In genomic region chr16:18809001-18809400, GRCm38 (mm10) we compare ENCODE assay signal across 24 mouse cellular contexts. TPM values are rescaled to one million over a fixed set of nuclear protein-coding genes. Genes with fewer than 3 reads are reported as not detected.
DNase-seq lines count a peak whose midpoint lies in the region; ATAC-seq and TF ChIP-seq lines count a peak whose summit lies in the region.
"Had no signal": no experiment of that assay in that cellular context is flagged by ENCODE, and none has a peak within 500 bp of the region (broad histone marks: within the 10 kb centered on the region; RNA-seq: fewer than 3 reads in every experiment).

No protein-coding gene starts in this region.

- DNase-seq in adrenal gland, adult 8-10 months: peak; percentile 35
- DNase-seq in adrenal gland, adult 18-20 months (ENCODE audit: low spot score in 2 of 2): no peak
- peak; percentile 9 to 28 for DNase-seq in monocyte, adult 2 months (ENCODE audit: low read depth in 1 of 2, low spot score in 2 of 2)
- peak; percentile 76 for DNase-seq in liver, postnatal 0 days
- DNase-seq in spleen, postnatal 36 days (ENCODE audit: low spot score in 2 of 2): no peak
- no peak for DNase-seq in hindbrain, embryonic 10.5 days (ENCODE audit: low spot score)
- no peak for DNase-seq in limb, embryonic 10.5 days (ENCODE audit: low spot score)
- DNase-seq: cerebellum, adult 8-10 months; gastrocnemius, postnatal 10 days; right cerebral cortex, postnatal 25 days; thymus, postnatal 14 days had no signal

- 58% methylated on average over 5 of the region's 5 CpGs for WGBS in liver, postnatal 0 days (ENCODE audit: insufficient replicate concordance)
- 96% methylated on average over 5 of the region's 5 CpGs for WGBS in hindbrain, embryonic 10.5 days
- 96% methylated on average over 5 of the region's 5 CpGs for WGBS in limb, embryonic 10.5 days

- no peak for TF ChIP-seq EP300 in liver, postnatal 0 days (IDR thresholded peaks at IDR 0.05; ENCODE audit: low read depth)

- ATAC-seq in monocyte, adult 5-6 weeks (replicated peaks; ENCODE audit: insufficient number of reproducible peaks, low FRiP score, low TSS enrichment, poor library complexity, severe bottlenecking): no peak
- ATAC-seq in liver, postnatal 0 days: no peak

- peak overlapping the region; percentile 24; the same call in 1 of the 2 replicates for H3K4me2 ChIP-seq in liver, postnatal 0 days (ENCODE audit: low read depth, low read length)
- H3K4me2 ChIP-seq: forebrain, embryonic 12.5 days; hindbrain, embryonic 13.5 days; kidney, embryonic 15.5 days; neural tube, embryonic 13.5 days had no signal

- peaks cover 36% of the 10 kb centered on the region for H3K36me3 ChIP-seq in liver, postnatal 0 days (replicated peaks; ENCODE audit: insufficient read depth, low read length)
- peaks cover 58% of the 10 kb centered on the region for H3K36me3 ChIP-seq in hindbrain, embryonic 10.5 days
- peaks cover 63% of the 10 kb centered on the region for H3K36me3 ChIP-seq in limb, embryonic 10.5 days

- TF ChIP-seq CTCF in liver, postnatal 0 days (IDR thresholded peaks at IDR 0.05; ENCODE audit: low read depth): no peak

- H3K27me3 ChIP-seq in liver, postnatal 0 days (ENCODE audit: insufficient read depth, low read length): no peaks in the 10 kb centered on the region
- no peaks in the 10 kb centered on the region for H3K27me3 ChIP-seq in hindbrain, embryonic 10.5 days (ENCODE audit: insufficient read depth, poor library complexity, severe bottlenecking)
- no peaks in the 10 kb centered on the region for H3K27me3 ChIP-seq in limb, embryonic 10.5 days (ENCODE audit: low read depth, poor library complexity, severe bottlenecking)
- H3K27me3 ChIP-seq: forebrain, embryonic 12.5 days; hindbrain, embryonic 13.5 days; kidney, embryonic 15.5 days; neural tube, embryonic 13.5 days had no signal

- no peak overlapping the region for H3K4me3 ChIP-seq in liver, postnatal 0 days (ENCODE audit: low read depth, low read length)
- H3K4me3 ChIP-seq in hindbrain, embryonic 10.5 days: no peak overlapping the region
- H3K4me3 ChIP-seq in limb, embryonic 10.5 days: no peak overlapping the region
- H3K4me3 ChIP-seq: forebrain, embryonic 12.5 days; hindbrain, embryonic 13.5 days; kidney, embryonic 15.5 days; neural tube, embryonic 13.5 days had no signal

- H3K4me1 ChIP-seq in liver, postnatal 0 days (ENCODE audit: insufficient read depth): peaks cover 15% of the 10 kb centered on the region
- peaks cover 30% of the 10 kb centered on the region for H3K4me1 ChIP-seq in hindbrain, embryonic 10.5 days (replicated peaks)
- peaks cover 19% of the 10 kb centered on the region for H3K4me1 ChIP-seq in limb, embryonic 10.5 days

- peak overlapping the region; percentile 44; the same call in 1 of the 2 replicates for H3K27ac ChIP-seq in liver, postnatal 0 days (ENCODE audit: low read depth)
- H3K27ac ChIP-seq in hindbrain, embryonic 10.5 days: no peak overlapping the region
- H3K27ac ChIP-seq in limb, embryonic 10.5 days: no peak overlapping the region
- H3K27ac ChIP-seq: forebrain, embryonic 12.5 days; hindbrain, embryonic 13.5 days; kidney, embryonic 15.5 days; neural tube, embryonic 13.5 days; stomach, postnatal 0 days had no signal

- H3K9me3 ChIP-seq in liver, postnatal 0 days (ENCODE audit: low read length): no peaks in the 10 kb centered on the region
- 0 out of 2 replicates have a peak, but pooled peaks cover 3% of the 10 kb centered on the region for H3K9me3 ChIP-seq in hindbrain, embryonic 10.5 days
- H3K9me3 ChIP-seq in limb, embryonic 10.5 days (replicated peaks): no peaks in the 10 kb centered on the region
- H3K9me3 ChIP-seq: forebrain, embryonic 12.5 days; hindbrain, embryonic 13.5 days; kidney, embryonic 15.5 days; neural tube, embryonic 13.5 days had no signal

- H3K9ac ChIP-seq in liver, postnatal 0 days (replicated peaks): peak overlapping the region; percentile 30; the same call in 1 of the 2 replicates
- H3K9ac ChIP-seq: forebrain, embryonic 12.5 days; hindbrain, embryonic 13.5 days; kidney, embryonic 15.5 days; neural tube, embryonic 13.5 days had no signal

RNA-seq across cellular contexts. Expression of gene Ufd1, which starts 2.6 kb away (rescaled TPM):
- 100 to 1,000 TPM; 131 to 143 (median 136) TPM for total RNA-seq in adrenal gland, adult 8-10 months (2022)
- 100 to 1,000 TPM in 1 of 2 experiments, 10 to 100 TPM in 1; 98.4 to 121 TPM for total RNA-seq in adrenal gland, adult 18-20 months (2021)
- total RNA-seq in monocyte, adult 5-6 weeks (2017): 110 to 126 TPM (median 113 TPM) in 3 replicates
- 39.2 and 41.0 TPM in 2 replicates for polyA plus RNA-seq in liver, postnatal 0 days (2015; fragmentation: Nextera tagmentation; extraction: Ambion mirVana)
- 100 and 104 TPM in 2 replicates for polyA plus RNA-seq in hindbrain, embryonic 10.5 days (2016; fragmentation: Nextera tagmentation; extraction: Ambion mirVana)
- 99.3 and 118 TPM in 2 replicates for polyA plus RNA-seq in limb, embryonic 10.5 days (2016; fragmentation: Nextera tagmentation; extraction: Ambion mirVana)

RNA-seq across cellular contexts. Expression of gene Cdc45, which starts 2.8 kb away (rescaled TPM):
- total RNA-seq in adrenal gland, adult 8-10 months (2022): 10 to 100 TPM in 2 of 4 experiments, 1 to 10 TPM in 2; 7.0 to 12.8 (median 10.0) TPM
- total RNA-seq in adrenal gland, adult 18-20 months (2021): 10 to 100 TPM in 1 of 2 experiments, 1 to 10 TPM in 1; 6.3 to 11.0 TPM
- 1.8 to 6.1 TPM (median 2.5 TPM) in 3 replicates for total RNA-seq in monocyte, adult 5-6 weeks (2017)
- 15.8 and 18.7 TPM in 2 replicates for polyA plus RNA-seq in liver, postnatal 0 days (2015; fragmentation: Nextera tagmentation; extraction: Ambion mirVana)
- polyA plus RNA-seq in hindbrain, embryonic 10.5 days (2016; fragmentation: Nextera tagmentation; extraction: Ambion mirVana): 55.1 and 72.7 TPM in 2 replicates
- polyA plus RNA-seq in limb, embryonic 10.5 days (2016; fragmentation: Nextera tagmentation; extraction: Ambion mirVana): 82.9 and 88.0 TPM in 2 replicates

RNA-seq across cellular contexts. Expression of gene 2510002D24Rik, which starts 27.4 kb away (rescaled TPM):
- 10 to 100 TPM; 18.5 to 23.9 (median 20.9) TPM for total RNA-seq in adrenal gland, adult 8-10 months (2022)
- 10 to 100 TPM in 1 of 2 experiments, 1 to 10 TPM in 1; 9.7 to 18.5 TPM for total RNA-seq in adrenal gland, adult 18-20 months (2021)
- 26.2 to 49.7 TPM (median 26.5 TPM) in 3 replicates for total RNA-seq in monocyte, adult 5-6 weeks (2017)
- 9.7 and 11.8 TPM in 2 replicates for polyA plus RNA-seq in liver, postnatal 0 days (2015; fragmentation: Nextera tagmentation; extraction: Ambion mirVana)
- polyA plus RNA-seq in hindbrain, embryonic 10.5 days (2016; fragmentation: Nextera tagmentation; extraction: Ambion mirVana): 27.3 and 27.4 TPM in 2 replicates
- 35.9 and 39.8 TPM in 2 replicates for polyA plus RNA-seq in limb, embryonic 10.5 days (2016; fragmentation: Nextera tagmentation; extraction: Ambion mirVana)

RNA-seq across cellular contexts. Expression of gene Gm28539, which starts 27.4 kb away (rescaled TPM):
- total RNA-seq in adrenal gland, adult 8-10 months (2022): 1 to 10 TPM; 1.7 to 7.3 (median 5.7) TPM
- total RNA-seq in adrenal gland, adult 18-20 months (2021): 1 to 10 TPM; 5.3 to 7.5 TPM
- total RNA-seq in monocyte, adult 5-6 weeks (2017): 3.1 to 5.0 TPM in 2 of 3 replicates, not detected in the other
- polyA plus RNA-seq in liver, postnatal 0 days (2015; fragmentation: Nextera tagmentation; extraction: Ambion mirVana): not detected in 2 replicates
- polyA plus RNA-seq in hindbrain, embryonic 10.5 days (2016; fragmentation: Nextera tagmentation; extraction: Ambion mirVana): not detected in 2 replicates
- not detected in 2 replicates for polyA plus RNA-seq in limb, embryonic 10.5 days (2016; fragmentation: Nextera tagmentation; extraction: Ambion mirVana)
- total RNA-seq: common myeloid progenitor, adult 5-6 weeks; liver, adult 2 months; midbrain, postnatal 0 days had no signal
- polyA plus RNA-seq: embryonic facial prominence, embryonic 14.5 days; forebrain, embryonic 12.5 days; frontal cortex, adult 2 months; heart, postnatal 0 days; hindbrain, embryonic 13.5 days; intestine, embryonic 14.5 days; kidney, embryonic 15.5 days; neural tube, embryonic 13.5 days; stomach, postnatal 0 days had no signal

RNA-seq across cellular contexts. Expression of gene Cldn5, which starts 32.4 kb away (rescaled TPM):
- total RNA-seq in adrenal gland, adult 8-10 months (2022): 10 to 100 TPM in 1 of 4 experiments, 1 to 10 TPM in 3; 7.8 to 12.2 (median 9.4) TPM
- total RNA-seq in adrenal gland, adult 18-20 months (2021): 10 to 100 TPM in 1 of 2 experiments, 1 to 10 TPM in 1; 4.5 to 13.7 TPM
- not detected in 3 replicates for total RNA-seq in monocyte, adult 5-6 weeks (2017)
- polyA plus RNA-seq in liver, postnatal 0 days (2015; fragmentation: Nextera tagmentation; extraction: Ambion mirVana): 11.5 and 13.9 TPM in 2 replicates
- polyA plus RNA-seq in hindbrain, embryonic 10.5 days (2016; fragmentation: Nextera tagmentation; extraction: Ambion mirVana): 25.5 and 27.3 TPM in 2 replicates
- polyA plus RNA-seq in limb, embryonic 10.5 days (2016; fragmentation: Nextera tagmentation; extraction: Ambion mirVana): 18.7 and 21.4 TPM in 2 replicates
- total RNA-seq: common myeloid progenitor, adult 5-6 weeks had no signal

Comparison
In these comparisons a context has a peak if more than half of its experiments do, and no peak if none do; other contexts are left out.
1. DNase-seq: peak in adrenal gland, adult 8-10 months (single experiment), monocyte, adult 2 months (2 of 2) and liver, postnatal 0 days (single experiment); none in adrenal gland, adult 18-20 months (0 of 2), spleen, postnatal 36 days (0 of 2), hindbrain, embryonic 10.5 days (single experiment) and limb, embryonic 10.5 days (single experiment).